Mouse (Mus musculus) liver, adult 2 months (tissue): ENCODE data around the gene Lrba.

Source experiments
- CTCF ChIP-seq: fragments of 200-500 bp; IDR thresholded peaks from 2 replicates; pipeline ENCODE4 v1.5.1; 2011; ENCODE audit warnings: low read depth, low read length, control low read depth
- POLR2A ChIP-seq: fragments of 200-500 bp; IDR thresholded peaks from 2 replicates; pipeline ENCODE4 v1.6.1; 2011; ENCODE audit warnings: low read length, control low read depth; ENCODE audit not compliant: insufficient read depth; ENCODE audit errors: extremely low read depth

DNA sequence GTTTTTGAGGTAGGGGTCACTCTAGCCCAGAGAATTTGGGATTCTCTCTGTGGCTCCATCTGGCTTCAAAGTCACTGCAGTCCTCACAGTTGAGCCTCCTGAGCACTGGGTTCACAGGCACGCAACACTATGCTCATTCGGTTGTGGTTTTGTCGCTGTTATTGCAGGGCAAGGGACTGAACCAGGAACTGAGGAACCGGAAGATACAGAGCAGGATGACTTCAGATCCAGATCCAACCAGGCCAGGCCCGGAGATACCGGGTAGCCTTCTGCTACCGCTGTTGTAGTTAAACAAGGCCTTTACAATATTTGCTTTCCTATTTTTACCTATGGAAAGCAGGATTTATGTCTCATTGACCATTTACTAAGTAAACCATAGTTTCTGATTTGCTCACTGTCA lies 44.8 kb upstream of the Lrba start:
- TF ChIP-seq CTCF (no peak), POLR2A (no peak)
